Mouse (Mus musculus) forebrain, embryonic 14.5 days (tissue): Measurements from ENCODE around the gene Gdpgp1. TPM values are rescaled to one million over a fixed set of nuclear protein-coding genes. Genes with fewer than 3 reads are reported as not detected.

Experiments
- ATAC-seq: fragments of 200-750 bp; cut with Nextera tagmentation; 2 replicates; pipeline ENCODE4 v1.8.0; 2017; ENCODE audit warnings: mild to moderate bottlenecking, moderate library complexity
- DNase-seq: peaks from one replicate; pipeline ENCODE4 v3.0.0-alpha.2; 2015; ENCODE audit warnings: low spot score
- H3K27ac ChIP-seq: fragments of 300-500 bp; sonication (generic); 2 replicates; pipeline ENCODE4 v1.5.1; 2014; ENCODE audit warnings: low read depth, mild to moderate bottlenecking, control low read depth, low read length, moderate library complexity
- H3K27me3 ChIP-seq: fragments of 300-500 bp; sonication (generic); replicated peaks from 2 replicates; pipeline ENCODE4 v1.6.1; 2014; ENCODE audit warnings: low read length, control low read depth, mixed read lengths; ENCODE audit not compliant: control insufficient read depth, insufficient read depth
- H3K36me3 ChIP-seq: fragments of 300-500 bp; sonication (generic); 2 replicates; pipeline ENCODE4 v1.6.1; 2014; ENCODE audit warnings: low read length, control low read depth; ENCODE audit not compliant: control insufficient read depth, insufficient read depth
- H3K4me1 ChIP-seq: fragments of 300-500 bp; sonication (generic); 2 replicates; pipeline ENCODE4 v1.6.1; 2014; ENCODE audit warnings: antibody characterized with exemption, low read length, control low read depth; ENCODE audit not compliant: control insufficient read depth, insufficient read depth
- H3K4me2 ChIP-seq: fragments of 300-500 bp; sonication (generic); 2 replicates; pipeline ENCODE4 v1.6.1; 2014; ENCODE audit warnings: mild to moderate bottlenecking, control low read depth, low read length
- H3K4me3 ChIP-seq: fragments of 300-500 bp; sonication (generic); 2 replicates; pipeline ENCODE4 v1.5.1; 2014; ENCODE audit warnings: low read depth, low read length, control low read depth
- H3K9ac ChIP-seq: fragments of 300-500 bp; sonication (generic); 2 replicates; pipeline ENCODE4 v1.6.1; 2014; ENCODE audit warnings: mild to moderate bottlenecking, low read length, control low read depth, moderate library complexity
- H3K9me3 ChIP-seq: fragments of 300-500 bp; sonication (generic); replicated peaks from 2 replicates; pipeline ENCODE4 v1.6.1; 2016; ENCODE audit warnings: low read length, control low read depth, mixed read lengths; ENCODE audit not compliant: control insufficient read depth
- WGBS: fragments of 180-500 bp; shearing (Covaris S2); extraction: QIAGEN DNeasy Blood & Tissue Kit; methylation state at CpG from one replicate; pipeline ENCODE4 v1.1.7; 2014; 5-methylcytosine and 5-hydroxymethylcytosine counted together
- polyA plus RNA-seq: library from polyadenylated mRNA; unstranded; fragments of >200 nt; fragmentation: Nextera tagmentation; extraction: Ambion mirVana; gene quantifications from 2 replicates; pipeline ENCODE4 v1.2.1, GENCODE M21; 2014

The Gdpgp1 gene
- polyA plus RNA-seq, 1 experiment from 2014 or later, result 2.1 TPM

GRCm38 (mm10) chr7:80268897-80269750 lies 36.5 kb downstream of the Gdpgp1 start, which contains the start of gene Vps33b:
Gene Vps33b, plus strand, starts transcription at chr7:80269649.
- peaks cover 45% of the 10 kb centered on the region for H3K36me3 ChIP-seq
- DNase-seq, result peak; percentile 97
- 4% methylated on average over 21 of the region's 21 CpGs for WGBS

GRCm38 (mm10) chr7:80269751-80270255 lies 37.1 kb downstream of the Gdpgp1 start:
- WGBS, result 2% methylated on average over 23 of the region's 23 CpGs
- Histone ChIP-seq H3K36me3 (peaks cover 45% of the 10 kb centered on the region), H3K4me2 (peak overlapping the region; percentile 91), H3K4me1 (peaks cover 18% of the 10 kb centered on the region), H3K9ac (peak overlapping the region; percentile 76), H3K9me3 (peaks cover 9% of the 10 kb centered on the region), H3K4me3 (peak overlapping the region; percentile 80), H3K27me3 (no peaks in the 10 kb centered on the region), H3K27ac (0 out of 2 replicates have a peak overlapping the region, but pooled peaks have one; percentile 45)
- DNase-seq, result peak; percentile 30
- peak; percentile 53 for ATAC-seq

More at GRCm38 (mm10) chr7:80268897-80269750, 36.5 kb downstream of the Gdpgp1 start, which contains the start of gene Vps33b:
- peak; percentile 97 for ATAC-seq
- Histone ChIP-seq H3K4me2 (peak within 1 kb of the TSS; percentile 91), H3K4me3 (peak within 1 kb of the TSS; percentile 80), H3K27ac (peak within 1 kb of the TSS; percentile 45; the same call in 1 of the 2 replicates), H3K9ac (peak within 1 kb of the TSS; percentile 76), H3K27me3 (no peaks in the 10 kb centered on the region), H3K4me1 (peaks cover 18% of the 10 kb centered on the region), H3K9me3 (peaks cover 2% of the 10 kb centered on the region; the same call in 1 of the 2 replicates)

GRCm38 (mm10) chr7:80273456-80273855 lies 40.8 kb downstream of the Gdpgp1 start:
- DNase-seq (no peak), ATAC-seq (no peak)
- Histone ChIP-seq H3K9ac (no peak overlapping the region), H3K4me1 (peaks cover 18% of the 10 kb centered on the region), H3K27me3 (no peaks in the 10 kb centered on the region), H3K9me3 (peaks cover 14% of the 10 kb centered on the region), H3K4me2 (no peak overlapping the region), H3K4me3 (no peak overlapping the region), H3K27ac (no peak overlapping the region), H3K36me3 (peaks cover 51% of the 10 kb centered on the region)
- 93% methylated on average over 2 of the region's 2 CpGs for WGBS

DNA sequence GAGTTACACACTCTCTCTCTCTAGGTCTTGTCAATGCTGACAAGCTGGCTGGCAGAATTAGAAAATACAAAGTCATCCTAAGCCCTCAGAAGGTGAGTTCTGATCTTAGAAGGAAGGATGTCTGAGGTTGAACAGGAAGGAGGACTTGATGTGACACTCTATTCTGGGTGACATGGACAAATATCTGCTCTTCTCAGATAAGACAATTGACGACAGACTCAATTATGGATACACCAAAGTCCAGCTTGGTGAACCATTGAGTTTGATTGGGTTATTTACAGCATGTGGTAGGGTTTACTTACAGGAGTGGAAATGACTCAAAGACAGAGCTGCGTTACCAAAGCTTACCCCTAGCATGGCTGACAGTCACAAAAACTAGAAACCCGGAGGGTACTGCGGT lies 43.7 kb downstream of the Gdpgp1 start:
- Histone ChIP-seq H3K9ac (no peak overlapping the region), H3K36me3 (peaks cover 72% of the 10 kb centered on the region), H3K27me3 (no peaks in the 10 kb centered on the region), H3K4me3 (no peak overlapping the region), H3K4me2 (no peak overlapping the region), H3K9me3 (peaks cover 14% of the 10 kb centered on the region), H3K27ac (no peak overlapping the region), H3K4me1 (no peaks in the 10 kb centered on the region)
- over 99% methylated on average over 4 of the region's 4 CpGs for WGBS
- DNase-seq (no peak), ATAC-seq (no peak)

DNA sequence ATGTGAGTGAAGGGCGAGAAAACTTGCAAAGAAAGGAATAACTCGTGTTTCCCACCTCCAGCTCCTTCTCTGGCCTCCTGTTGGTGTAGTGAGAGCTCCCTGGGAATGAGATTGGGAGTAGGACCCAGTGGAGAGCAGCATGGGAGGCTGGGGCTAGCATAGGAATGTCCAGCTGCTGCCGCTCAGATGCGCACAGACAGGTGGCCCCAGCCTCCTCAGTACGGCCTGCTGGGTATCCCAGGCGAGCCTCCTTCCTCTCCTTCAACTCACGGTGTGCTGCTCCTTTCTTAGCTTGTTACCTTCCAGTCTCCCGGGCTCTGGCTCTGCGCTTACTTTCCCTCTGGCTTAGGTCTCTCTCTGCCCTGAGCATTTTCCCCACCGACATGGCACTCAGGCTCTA lies 47.4 kb downstream of the Gdpgp1 start:
- Histone ChIP-seq H3K36me3 (peaks cover 80% of the 10 kb centered on the region), H3K27me3 (no peaks in the 10 kb centered on the region), H3K4me3 (no peak overlapping the region), H3K27ac (no peak overlapping the region), H3K4me2 (no peak overlapping the region), H3K9ac (no peak overlapping the region), H3K9me3 (peaks cover 3% of the 10 kb centered on the region), H3K4me1 (no peaks in the 10 kb centered on the region)
- DNase-seq (no peak), ATAC-seq (no peak)
- 83% methylated on average over 10 of the region's 10 CpGs for WGBS

- H3K4me1 ChIP-seq, result no peaks in the 10 kb centered on the region
- no peaks in the 10 kb centered on the region for H3K27me3 ChIP-seq
- ATAC-seq, result no peak
- no peak overlapping the region for H3K27ac ChIP-seq
- no peak overlapping the region for H3K4me2 ChIP-seq
- no peaks in the 10 kb centered on the region for H3K9me3 ChIP-seq
- peaks cover 82% of the 10 kb centered on the region for H3K36me3 ChIP-seq
- no peak overlapping the region for H3K9ac ChIP-seq
- no peak overlapping the region for H3K4me3 ChIP-seq
- WGBS, result 91% methylated on average over 2 of the region's 2 CpGs
- DNase-seq, result no peak
These were observed 48.3 kb downstream of the Gdpgp1 start for GRCm38 (mm10) chr7:80280998-80281397.

- Histone ChIP-seq H3K4me2 (no peak overlapping the region), H3K27ac (no peak overlapping the region), H3K27me3 (no peaks in the 10 kb centered on the region), H3K4me3 (no peak overlapping the region), H3K4me1 (no peaks in the 10 kb centered on the region), H3K9ac (no peak overlapping the region), H3K9me3 (no peaks in the 10 kb centered on the region), H3K36me3 (peaks cover 81% of the 10 kb centered on the region)
- ATAC-seq (no peak), DNase-seq (no peak)
- 87% methylated on average over 3 of the region's 3 CpGs for WGBS
These were observed 49.0 kb downstream of the Gdpgp1 start for GRCm38 (mm10) chr7:80281646-80282045.

DNA sequence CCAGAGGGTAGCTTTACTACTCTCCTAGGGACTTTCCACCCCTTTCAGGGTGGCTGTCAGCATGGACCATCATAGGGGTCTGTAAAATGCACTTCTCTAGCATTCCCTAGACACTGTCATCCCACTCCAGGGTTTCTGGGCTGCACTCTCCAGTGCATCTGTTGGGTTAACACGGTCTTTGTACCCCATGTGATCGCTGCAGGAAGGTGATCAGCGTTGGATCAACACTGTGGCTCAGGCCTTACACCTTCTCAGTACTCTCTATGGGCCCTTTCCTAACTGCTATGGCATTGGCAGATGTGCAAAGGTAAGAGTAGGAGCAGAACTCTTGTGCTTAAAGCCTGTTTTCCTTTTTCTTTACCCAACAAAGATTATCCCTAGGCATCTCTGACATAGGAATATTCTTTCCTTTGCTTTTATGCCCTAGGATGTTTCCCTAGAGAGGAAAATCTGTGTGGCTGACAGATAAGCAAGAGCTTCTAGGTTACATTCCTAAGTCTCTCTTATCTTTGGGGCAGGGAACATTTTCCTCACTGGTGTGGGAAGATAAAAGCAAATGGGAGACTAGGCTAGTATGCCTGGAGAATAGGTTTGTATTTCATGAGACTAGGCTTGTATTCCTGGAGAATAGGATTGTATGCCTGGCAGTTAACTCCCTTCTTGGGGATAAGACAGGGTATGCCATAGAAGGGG lies 50.7 kb downstream of the Gdpgp1 start:
- no peak for ATAC-seq
- H3K27me3 ChIP-seq, result no peaks in the 10 kb centered on the region

More for the DNA sequence above, 50.7 kb downstream of the Gdpgp1 start:
- no peaks in the 10 kb centered on the region for H3K9me3 ChIP-seq
- WGBS, result 92% methylated on average over 3 of the region's 3 CpGs
- H3K4me2 ChIP-seq, result no peak overlapping the region
- no peaks in the 10 kb centered on the region for H3K4me1 ChIP-seq
- no peak overlapping the region for H3K27ac ChIP-seq
- no peak for DNase-seq
- peaks cover 86% of the 10 kb centered on the region for H3K36me3 ChIP-seq
- H3K9ac ChIP-seq, result no peak overlapping the region
- no peak overlapping the region for H3K4me3 ChIP-seq
